ENCODE assay signal across 8 mouse cellular contexts in the genomic region with DNA sequence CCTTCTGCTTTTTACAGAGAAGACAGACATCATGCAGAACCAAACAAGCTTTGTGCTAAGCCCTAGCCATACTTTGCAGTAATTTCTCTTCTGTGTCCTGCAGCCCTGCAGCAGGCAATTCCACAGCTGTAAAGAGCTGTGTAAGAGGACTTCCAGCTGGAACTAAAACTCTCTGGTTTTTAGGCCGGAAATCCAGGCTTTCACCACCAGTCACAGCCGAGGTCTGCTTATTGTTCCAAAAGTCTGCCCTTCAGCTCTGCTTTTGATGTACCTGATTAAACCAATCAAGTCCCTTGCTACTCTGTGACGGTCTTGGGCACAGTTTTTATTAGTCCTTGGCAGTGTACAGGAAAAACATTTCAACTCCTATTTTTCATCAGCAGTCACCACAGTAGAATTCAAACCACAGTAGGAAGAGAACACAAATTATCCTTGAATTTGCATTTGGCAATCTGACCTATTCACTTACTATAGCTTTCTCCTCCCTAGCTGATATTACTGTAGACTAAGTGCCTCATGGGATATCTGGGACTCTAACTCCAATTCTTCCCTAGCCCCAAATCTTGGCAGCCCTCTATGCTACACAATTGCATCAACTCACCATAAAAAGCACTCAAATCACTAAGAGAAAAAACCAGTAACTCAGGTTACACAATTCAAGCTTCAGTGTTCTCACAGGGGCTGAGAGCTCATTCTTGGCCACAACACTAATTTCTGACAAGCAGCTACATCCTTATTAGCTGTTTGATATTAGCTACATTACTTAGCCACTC. TPM values are rescaled to one million over a fixed set of nuclear protein-coding genes. Genes with fewer than 3 reads are reported as not detected.
DNase-seq lines count a peak whose midpoint lies in the region; ATAC-seq lines count a peak whose summit lies in the region.

No protein-coding gene starts in this region.

- no peak overlapping the region for H3K4me3 ChIP-seq in heart, embryonic 15.5 days
- H3K4me3 ChIP-seq in liver, embryonic 13.5 days (replicated peaks), result no peak overlapping the region

- peaks cover 43% of the 10 kb centered on the region for H3K4me1 ChIP-seq in heart, embryonic 15.5 days (replicated peaks)
- H3K4me1 ChIP-seq in liver, embryonic 13.5 days (replicated peaks), result peaks cover 77% of the 10 kb centered on the region

- peak overlapping the region; percentile 42 for H3K4me2 ChIP-seq in heart, embryonic 15.5 days
- H3K4me2 ChIP-seq in liver, embryonic 13.5 days, result peak overlapping the region; percentile 73; the same call in 1 of the 2 replicates

- no peaks in the 10 kb centered on the region for H3K36me3 ChIP-seq in heart, embryonic 15.5 days
- no peaks in the 10 kb centered on the region for H3K36me3 ChIP-seq in liver, embryonic 13.5 days

- H3K27me3 ChIP-seq in heart, embryonic 15.5 days, result no peaks in the 10 kb centered on the region
- H3K27me3 ChIP-seq in liver, embryonic 13.5 days, result no peaks in the 10 kb centered on the region

- WGBS in heart, embryonic 15.5 days, result 15% methylated on average over 3 of the region's 3 CpGs
- WGBS in liver, embryonic 13.5 days (ENCODE audit: insufficient replicate concordance), result 53% methylated on average over 3 of the region's 3 CpGs

- ATAC-seq in heart, embryonic 15.5 days (replicated peaks; ENCODE audit: insufficient number of reproducible peaks, insufficient read depth, low FRiP score, low read depth), result peak; percentile 51
- no peak for ATAC-seq in liver, embryonic 13.5 days (ENCODE audit: low read depth)
- ATAC-seq in megakaryocyte, adult 5-6 weeks (ENCODE audit: poor library complexity, severe bottlenecking), result no peak

- peak overlapping the region; percentile 80 for H3K27ac ChIP-seq in heart, embryonic 15.5 days
- H3K27ac ChIP-seq in liver, embryonic 13.5 days, result 0 out of 2 replicates have a peak overlapping the region, but pooled peaks have one; percentile 60

- H3K9me3 ChIP-seq in heart, embryonic 15.5 days (replicated peaks), result no peaks in the 10 kb centered on the region
- H3K9me3 ChIP-seq in liver, embryonic 13.5 days (replicated peaks), result no peaks in the 10 kb centered on the region

- peak; percentile 58 to 85 for DNase-seq in adrenal gland, adult (ENCODE audit: inconsistent age in 2 of 2, low spot score in 1 of 2)
- DNase-seq in adrenal gland, postnatal 4 days (ENCODE audit: low spot score in 2 of 2), result no peak
- peak; percentile 66 for DNase-seq in adrenal gland, adult 2 months
- DNase-seq in liver, embryonic 13.5 days, result no peak
- DNase-seq in left cerebral cortex, adult 18-20 months (ENCODE audit: low spot score in 2 of 2), result no peak
- no peak for DNase-seq in ovary, adult 18-20 months (ENCODE audit: low spot score)

- peak overlapping the region; percentile 9; the same call in 1 of the 2 replicates for H3K9ac ChIP-seq in heart, embryonic 15.5 days
- peak overlapping the region; percentile 14; the same call in 1 of the 2 replicates for H3K9ac ChIP-seq in liver, embryonic 13.5 days

RNA-seq across cellular contexts. Expression of a gene that starts 14.2 kb away (rescaled TPM):
- total RNA-seq in adrenal gland, postnatal 4 days (2021), result 10 to 100 TPM; 68.2 to 73.5 TPM
- 10 to 100 TPM; 43.0 to 59.0 TPM for total RNA-seq in adrenal gland, adult 2 months (2021)
- 169 and 171 TPM in 2 replicates for polyA plus RNA-seq in adrenal gland, adult 2 months (2012; rRNA removed)
- 87.5 and 97.3 TPM in 2 replicates for polyA plus RNA-seq in heart, embryonic 15.5 days (2015; fragmentation: Nextera tagmentation; extraction: Ambion mirVana)
- 54.1 and 60.4 TPM in 2 replicates for polyA plus RNA-seq in liver, embryonic 13.5 days (2015; fragmentation: Nextera tagmentation; extraction: Ambion mirVana)
- 64.3 and 66.1 TPM in 2 replicates for total RNA-seq in megakaryocyte, adult 5-6 weeks (2015)
- 55.0 and 67.3 TPM in 2 replicates for total RNA-seq in megakaryocyte, adult 5-6 weeks (2017)
- total RNA-seq in left cerebral cortex, adult 18-20 months (2021), result 10 to 100 TPM; 45.1 to 49.4 TPM

RNA-seq across cellular contexts. Expression of a gene that starts 37.4 kb away (rescaled TPM):
- 10 to 100 TPM; 11.8 to 13.9 TPM for total RNA-seq in adrenal gland, postnatal 4 days (2021)
- 10 to 100 TPM in 1 of 2 experiments, 1 to 10 TPM in 1; 5.8 to 11.0 TPM for total RNA-seq in adrenal gland, adult 2 months (2021)
- polyA plus RNA-seq in adrenal gland, adult 2 months (2012; rRNA removed), result 6.9 and 7.3 TPM in 2 replicates
- polyA plus RNA-seq in heart, embryonic 15.5 days (2015; fragmentation: Nextera tagmentation; extraction: Ambion mirVana), result 0.25 and 0.62 TPM in 2 replicates
- polyA plus RNA-seq in liver, embryonic 13.5 days (2015; fragmentation: Nextera tagmentation; extraction: Ambion mirVana), result 0.16 and 0.19 TPM in 2 replicates
- 0.05 and 0.29 TPM in 2 replicates for total RNA-seq in megakaryocyte, adult 5-6 weeks (2015)
- total RNA-seq in megakaryocyte, adult 5-6 weeks (2017), result 0.04 and 0.15 TPM in 2 replicates
- total RNA-seq in left cerebral cortex, adult 18-20 months (2021), result 100 to 1,000 TPM; 194 to 217 TPM

Comparison
In these comparisons a context has a peak if more than half of its experiments do, and no peak if none do; other contexts are left out.
1. DNase-seq: peak in adrenal gland, adult (2 of 2) and adrenal gland, adult 2 months (single experiment); none in adrenal gland, postnatal 4 days (0 of 2), liver, embryonic 13.5 days (single experiment), left cerebral cortex, adult 18-20 months (0 of 2) and ovary, adult 18-20 months (single experiment).
2. RNA of a gene that starts 37.4 kb away (total RNA-seq): 194 to 217 TPM in left cerebral cortex, adult 18-20 months; 11.8 to 13.9 TPM in adrenal gland, postnatal 4 days, 5.8 to 11.0 TPM in adrenal gland, adult 2 months and 0.04 to 0.29 TPM in megakaryocyte, adult 5-6 weeks; every median in the first group is over 10 times any median in the second.